Mouse (Mus musculus) forebrain, embryonic 14.5 days (tissue): ENCODE data around the gene Bpifb2. TPM values are rescaled to one million over a fixed set of nuclear protein-coding genes. Genes with fewer than 3 reads are reported as not detected.
"Not testable (repeated sequence)": the region's sequence is repeated elsewhere in the genome, so short reads cannot be mapped to it uniquely, and the experiment has no call there.

Experiments used
- ATAC-seq: fragments of 200-750 bp; cut with Nextera tagmentation; 2 replicates; pipeline ENCODE4 v1.8.0; 2017; ENCODE audit warnings: mild to moderate bottlenecking, moderate library complexity
- DNase-seq: peaks from one replicate; pipeline ENCODE4 v3.0.0-alpha.2; 2015; ENCODE audit warnings: low spot score
- H3K27ac ChIP-seq: fragments of 300-500 bp; sonication (generic); 2 replicates; pipeline ENCODE4 v1.5.1; 2014; ENCODE audit warnings: low read depth, mild to moderate bottlenecking, control low read depth, low read length, moderate library complexity
- H3K27me3 ChIP-seq: fragments of 300-500 bp; sonication (generic); replicated peaks from 2 replicates; pipeline ENCODE4 v1.6.1; 2014; ENCODE audit warnings: low read length, control low read depth, mixed read lengths; ENCODE audit not compliant: control insufficient read depth, insufficient read depth
- H3K36me3 ChIP-seq: fragments of 300-500 bp; sonication (generic); 2 replicates; pipeline ENCODE4 v1.6.1; 2014; ENCODE audit warnings: low read length, control low read depth; ENCODE audit not compliant: control insufficient read depth, insufficient read depth
- H3K4me1 ChIP-seq: fragments of 300-500 bp; sonication (generic); 2 replicates; pipeline ENCODE4 v1.6.1; 2014; ENCODE audit warnings: antibody characterized with exemption, low read length, control low read depth; ENCODE audit not compliant: control insufficient read depth, insufficient read depth
- H3K4me2 ChIP-seq: fragments of 300-500 bp; sonication (generic); 2 replicates; pipeline ENCODE4 v1.6.1; 2014; ENCODE audit warnings: mild to moderate bottlenecking, control low read depth, low read length
- H3K4me3 ChIP-seq: fragments of 300-500 bp; sonication (generic); 2 replicates; pipeline ENCODE4 v1.5.1; 2014; ENCODE audit warnings: low read depth, low read length, control low read depth
- H3K9ac ChIP-seq: fragments of 300-500 bp; sonication (generic); 2 replicates; pipeline ENCODE4 v1.6.1; 2014; ENCODE audit warnings: mild to moderate bottlenecking, low read length, control low read depth, moderate library complexity
- H3K9me3 ChIP-seq: fragments of 300-500 bp; sonication (generic); replicated peaks from 2 replicates; pipeline ENCODE4 v1.6.1; 2016; ENCODE audit warnings: low read length, control low read depth, mixed read lengths; ENCODE audit not compliant: control insufficient read depth
- WGBS: fragments of 180-500 bp; shearing (Covaris S2); extraction: QIAGEN DNeasy Blood & Tissue Kit; methylation state at CpG from one replicate; pipeline ENCODE4 v1.1.7; 2014; 5-methylcytosine and 5-hydroxymethylcytosine counted together
- polyA plus RNA-seq: library from polyadenylated mRNA; unstranded; fragments of >200 nt; fragmentation: Nextera tagmentation; extraction: Ambion mirVana; gene quantifications from 2 replicates; pipeline ENCODE4 v1.2.1, GENCODE M21; 2014

Gene Bpifb2
- polyA plus RNA-seq: not detected in 2 replicates

- no peak within 1 kb of the TSS for H3K4me3 ChIP-seq
- H3K9me3 ChIP-seq: no peaks in the 10 kb centered on the region
- 78% methylated on average over 9 of the region's 9 CpGs for WGBS
- H3K4me2 ChIP-seq: no peak within 1 kb of the TSS
- no peak for DNase-seq
- H3K9ac ChIP-seq: no peak within 1 kb of the TSS
- no peaks in the 10 kb centered on the region for H3K4me1 ChIP-seq
- no peaks in the 10 kb centered on the region for H3K27me3 ChIP-seq
- ATAC-seq: no peak
- no peak within 1 kb of the TSS for H3K27ac ChIP-seq
- no peaks in the 10 kb centered on the region for H3K36me3 ChIP-seq
Observed at GRCm38 (mm10) chr2:153874745-153875144, at the start of gene Bpifb2. Gene Bpifb2 (plus strand): TSS chr2:153875045.

- H3K9ac ChIP-seq, H3K9me3 ChIP-seq, H3K4me3 ChIP-seq, H3K27me3 ChIP-seq, H3K36me3 ChIP-seq, H3K4me1 ChIP-seq, H3K27ac ChIP-seq, DNase-seq, H3K4me2 ChIP-seq, ATAC-seq: not testable (repeated sequence)
- WGBS: 68% methylated on average over 32 of the region's 32 CpGs
Observed at GRCm38 (mm10) chr2:153825900-153826299, 48.9 kb upstream of the Bpifb2 start.

- H3K36me3 ChIP-seq: no peaks in the 10 kb centered on the region
- no peaks in the 10 kb centered on the region for H3K27me3 ChIP-seq
- no peak overlapping the region for H3K9ac ChIP-seq
- DNase-seq (no peak), ATAC-seq (no peak)
- WGBS: 81% methylated on average over 8 of the region's 8 CpGs
- no peaks in the 10 kb centered on the region for H3K4me1 ChIP-seq
- H3K4me3 ChIP-seq: no peak overlapping the region
- no peak overlapping the region for H3K27ac ChIP-seq
- H3K4me2 ChIP-seq: no peak overlapping the region
- H3K9me3 ChIP-seq: no peaks in the 10 kb centered on the region
Observed at GRCm38 (mm10) chr2:153827171-153827830, 47.5 kb upstream of the Bpifb2 start.

- ATAC-seq: no peak
- H3K27ac ChIP-seq: no peak overlapping the region
- H3K4me3 ChIP-seq: no peak overlapping the region
- no peak overlapping the region for H3K4me2 ChIP-seq
- no peaks in the 10 kb centered on the region for H3K36me3 ChIP-seq
- WGBS: 87% methylated on average over 7 of the region's 7 CpGs
- H3K4me1 ChIP-seq: no peaks in the 10 kb centered on the region
- H3K9me3 ChIP-seq: no peaks in the 10 kb centered on the region
- H3K9ac ChIP-seq: no peak overlapping the region
- DNase-seq: no peak
- H3K27me3 ChIP-seq: no peaks in the 10 kb centered on the region
Observed at GRCm38 (mm10) chr2:153828704-153829103, 46.1 kb upstream of the Bpifb2 start.

GRCm38 (mm10) chr2:153833291-153833690 lies 41.6 kb upstream of the Bpifb2 start:
- Histone ChIP-seq H3K4me2 (no peak overlapping the region), H3K27me3 (no peaks in the 10 kb centered on the region), H3K4me1 (no peaks in the 10 kb centered on the region), H3K9ac (no peak overlapping the region), H3K36me3 (no peaks in the 10 kb centered on the region), H3K4me3 (no peak overlapping the region), H3K9me3 (no peaks in the 10 kb centered on the region), H3K27ac (no peak overlapping the region)
- ATAC-seq (no peak), DNase-seq (no peak)
- WGBS: 92% methylated on average over 8 of the region's 8 CpGs

- Histone ChIP-seq H3K36me3 (no peaks in the 10 kb centered on the region), H3K27me3 (no peaks in the 10 kb centered on the region), H3K9ac (no peak overlapping the region), H3K4me1 (no peaks in the 10 kb centered on the region), H3K4me2 (no peak overlapping the region), H3K9me3 (no peaks in the 10 kb centered on the region), H3K27ac (no peak overlapping the region), H3K4me3 (no peak overlapping the region)
- no peak for DNase-seq
- no peak for ATAC-seq
- WGBS: 85% methylated on average over 8 of the region's 8 CpGs
Observed at GRCm38 (mm10) chr2:153842854-153843253, 32.0 kb upstream of the Bpifb2 start.

- Histone ChIP-seq H3K36me3 (no peaks in the 10 kb centered on the region), H3K27ac (no peak overlapping the region), H3K4me2 (no peak overlapping the region), H3K27me3 (no peaks in the 10 kb centered on the region), H3K9me3 (no peaks in the 10 kb centered on the region), H3K4me3 (no peak overlapping the region), H3K4me1 (no peaks in the 10 kb centered on the region), H3K9ac (no peak overlapping the region)
- 65% methylated on average over 3 of the region's 3 CpGs for WGBS
- no peak for DNase-seq
- no peak for ATAC-seq
Observed at GRCm38 (mm10) chr2:153848389-153848788, 26.5 kb upstream of the Bpifb2 start.

GRCm38 (mm10) chr2:153850351-153851029 lies 24.4 kb upstream of the Bpifb2 start:
- Histone ChIP-seq H3K4me2 (no peak overlapping the region), H3K9me3 (no peaks in the 10 kb centered on the region), H3K9ac (no peak overlapping the region), H3K4me1 (no peaks in the 10 kb centered on the region), H3K36me3 (no peaks in the 10 kb centered on the region), H3K27ac (no peak overlapping the region), H3K4me3 (no peak overlapping the region), H3K27me3 (no peaks in the 10 kb centered on the region)
- ATAC-seq (no peak), DNase-seq (no peak)
- 86% methylated on average over 6 of the region's 6 CpGs for WGBS

GRCm38 (mm10) chr2:153851030-153851360 lies 23.9 kb upstream of the Bpifb2 start:
- H3K4me3 ChIP-seq: no peak overlapping the region
- no peak overlapping the region for H3K9ac ChIP-seq
- DNase-seq (peak; percentile 61), ATAC-seq (no peak)
- no peaks in the 10 kb centered on the region for H3K36me3 ChIP-seq
- no peak overlapping the region for H3K27ac ChIP-seq
- H3K9me3 ChIP-seq: no peaks in the 10 kb centered on the region
- H3K4me2 ChIP-seq: no peak overlapping the region
- WGBS: 56% methylated on average over 4 of the region's 4 CpGs
- H3K4me1 ChIP-seq: no peaks in the 10 kb centered on the region
- H3K27me3 ChIP-seq: no peaks in the 10 kb centered on the region
